Comparison of ENCODE assay signal across 32 mouse cellular contexts in genomic region chr13:54359181-54359580, GRCm38 (mm10). TPM values are rescaled to one million over a fixed set of nuclear protein-coding genes. Genes with fewer than 3 reads are reported as not detected.
DNase-seq lines count a peak whose midpoint lies in the region; ATAC-seq and TF ChIP-seq lines count a peak whose summit lies in the region.
"Had no signal": no experiment of that assay in that cellular context is flagged by ENCODE, and none has a peak within 500 bp of the region (broad histone marks: within the 10 kb centered on the region; RNA-seq: fewer than 3 reads in every experiment).

No protein-coding gene starts in this region.

- H3K36me3 ChIP-seq in midbrain, embryonic 10.5 days, result no peaks in the 10 kb centered on the region
- H3K36me3 ChIP-seq in midbrain, embryonic 16.5 days (ENCODE audit: control insufficient read depth, insufficient read depth, low read length), result no peaks in the 10 kb centered on the region
- H3K36me3 ChIP-seq in stomach, postnatal 0 days (ENCODE audit: control insufficient read depth, insufficient read depth, low read length), result no peaks in the 10 kb centered on the region
- H3K36me3 ChIP-seq: embryonic facial prominence, embryonic 12.5 days; heart, embryonic 12.5 days; hindbrain, embryonic 13.5 days; limb, embryonic 10.5 days; limb, embryonic 15.5 days; midbrain, embryonic 15.5 days; neural tube, embryonic 12.5 days had no signal

- 0 out of 2 replicates have a peak, but pooled peaks cover 2% of the 10 kb centered on the region for H3K4me1 ChIP-seq in midbrain, embryonic 10.5 days
- H3K4me1 ChIP-seq in midbrain, embryonic 16.5 days (ENCODE audit: control insufficient read depth, insufficient read depth, low read length), result no peaks in the 10 kb centered on the region
- peaks cover 10% of the 10 kb centered on the region for H3K4me1 ChIP-seq in cortical plate, adult 2 months (ENCODE audit: control insufficient read depth, insufficient read depth, low read length)
- no peaks in the 10 kb centered on the region for H3K4me1 ChIP-seq in stomach, postnatal 0 days (replicated peaks; ENCODE audit: control insufficient read depth, insufficient read depth)
- H3K4me1 ChIP-seq: embryonic facial prominence, embryonic 12.5 days; hindbrain, embryonic 13.5 days; limb, embryonic 15.5 days; neural tube, embryonic 12.5 days had no signal

- H3K9me3 ChIP-seq in midbrain, embryonic 10.5 days (replicated peaks), result no peaks in the 10 kb centered on the region
- H3K9me3 ChIP-seq in midbrain, embryonic 16.5 days (replicated peaks; ENCODE audit: control insufficient read depth, low read length, poor library complexity, severe bottlenecking), result no peaks in the 10 kb centered on the region
- H3K9me3 ChIP-seq in stomach, postnatal 0 days (ENCODE audit: control insufficient read depth, low read length), result no peaks in the 10 kb centered on the region
- H3K9me3 ChIP-seq: embryonic facial prominence, embryonic 12.5 days; heart, embryonic 12.5 days; hindbrain, embryonic 13.5 days; limb, embryonic 10.5 days; limb, embryonic 15.5 days; midbrain, embryonic 15.5 days; neural tube, embryonic 12.5 days had no signal

- ATAC-seq in midbrain, embryonic 16.5 days, result no peak
- no peak for ATAC-seq in stomach, postnatal 0 days (ENCODE audit: low FRiP score, low TSS enrichment)
- ATAC-seq: activated CD4-positive, CD25-positive, alpha-beta regulatory T cell, adult 4 months; forebrain, embryonic 14.5 days; intestine, embryonic 16.5 days; midbrain, embryonic 15.5 days had no signal

- no peak for TF ChIP-seq CTCF in layer of hippocampus, adult 2 months (conservative IDR thresholded peaks at IDR 0.05)
- no peak for TF ChIP-seq CTCF in cortical plate, adult 2 months (IDR thresholded peaks at IDR 0.05; ENCODE audit: extremely low read depth, insufficient read depth, low read length)
- TF ChIP-seq CTCF in stomach, postnatal 0 days (IDR thresholded peaks at IDR 0.05; ENCODE audit: low read depth), result no peak

- TF ChIP-seq EP300 in stomach, postnatal 0 days (optimal IDR thresholded peaks at IDR 0.05), result no peak

- H3K9ac ChIP-seq in midbrain, embryonic 16.5 days (ENCODE audit: low read depth, low read length), result no peak overlapping the region
- H3K9ac ChIP-seq in stomach, postnatal 0 days (ENCODE audit: low read length), result no peak overlapping the region
- H3K9ac ChIP-seq: embryonic facial prominence, embryonic 12.5 days; heart, embryonic 12.5 days; hindbrain, embryonic 13.5 days; limb, embryonic 15.5 days; liver, embryonic 14.5 days; lung, embryonic 14.5 days; midbrain, embryonic 15.5 days; neural tube, embryonic 12.5 days had no signal

- 90% methylated on average over 6 of the region's 6 CpGs for WGBS in midbrain, embryonic 10.5 days
- 94% methylated on average over 6 of the region's 6 CpGs for WGBS in midbrain, embryonic 16.5 days
- 90% methylated on average over 6 of the region's 6 CpGs for WGBS in stomach, postnatal 0 days

- H3K4me3 ChIP-seq in layer of hippocampus, adult 2 months, result no peak overlapping the region
- no peak overlapping the region for H3K4me3 ChIP-seq in midbrain, embryonic 10.5 days
- H3K4me3 ChIP-seq in midbrain, embryonic 16.5 days (ENCODE audit: low read depth, low read length), result no peak overlapping the region
- H3K4me3 ChIP-seq in cortical plate, adult 2 months (ENCODE audit: insufficient read depth, low read length), result no peak overlapping the region
- no peak overlapping the region for H3K4me3 ChIP-seq in stomach, postnatal 0 days (ENCODE audit: low read depth, low read length)
- H3K4me3 ChIP-seq: embryonic facial prominence, embryonic 12.5 days; heart, adult 2 months; heart, embryonic 12.5 days; hindbrain, embryonic 13.5 days; limb, embryonic 10.5 days; limb, embryonic 15.5 days; midbrain, embryonic 15.5 days; neural tube, embryonic 12.5 days had no signal

- no peaks in the 10 kb centered on the region for H3K27me3 ChIP-seq in midbrain, embryonic 10.5 days (ENCODE audit: low read depth, poor library complexity, severe bottlenecking)
- H3K27me3 ChIP-seq in midbrain, embryonic 16.5 days (ENCODE audit: control insufficient read depth, insufficient read depth, low read depth, low read length), result no peaks in the 10 kb centered on the region
- H3K27me3 ChIP-seq in stomach, postnatal 0 days (ENCODE audit: control insufficient read depth, insufficient read depth, low read length), result no peaks in the 10 kb centered on the region
- H3K27me3 ChIP-seq: embryonic facial prominence, embryonic 12.5 days; heart, embryonic 12.5 days; hindbrain, embryonic 13.5 days; limb, embryonic 15.5 days; midbrain, embryonic 15.5 days; neural tube, embryonic 12.5 days had no signal

- 0 out of 2 replicates have a peak, but pooled peaks have one; percentile 22 for TF ChIP-seq POLR2A in cortical plate, adult 2 months (IDR thresholded peaks at IDR 0.05; ENCODE audit: extremely low read depth, insufficient read depth, low read length)

- no peak overlapping the region for H3K4me2 ChIP-seq in midbrain, embryonic 16.5 days (ENCODE audit: low read length)
- no peak overlapping the region for H3K4me2 ChIP-seq in stomach, postnatal 0 days (replicated peaks; ENCODE audit: low read depth)
- H3K4me2 ChIP-seq: embryonic facial prominence, embryonic 12.5 days; heart, embryonic 12.5 days; hindbrain, embryonic 13.5 days; limb, embryonic 15.5 days; lung, embryonic 14.5 days; midbrain, embryonic 15.5 days; neural tube, embryonic 12.5 days had no signal

- no peak for DNase-seq in layer of hippocampus, adult 2 months (ENCODE audit: low spot score in 2 of 2)
- DNase-seq in layer of hippocampus, adult 18-20 months (ENCODE audit: low spot score in 2 of 2), result no peak
- no peak for DNase-seq in midbrain, embryonic 10.5 days (ENCODE audit: low spot score)
- peak; percentile 29 for DNase-seq in right cerebral cortex, postnatal 14 days
- DNase-seq in stomach, postnatal 0 days (ENCODE audit: low spot score), result no peak
- DNase-seq in adrenal gland, postnatal 14 days, result no peak
- DNase-seq: adrenal gland, adult 2 months; B cell, adult 2 months; cerebellum, adult 11 months; cerebellum, adult 9-10 months; cerebellum, postnatal 36 days; embryo, embryonic 11 days; gastrocnemius, postnatal 25 days; heart, adult 2 months; heart, postnatal 4 days; kidney, adult 8-10 months; lung, embryonic 14.5 days; lung, postnatal 14 days had no signal

- peak overlapping the region; percentile 68 for H3K27ac ChIP-seq in layer of hippocampus, adult 2 months
- H3K27ac ChIP-seq in midbrain, embryonic 10.5 days (replicated peaks), result peak overlapping the region; percentile 23; the same call in 1 of the 2 replicates
- H3K27ac ChIP-seq in midbrain, embryonic 16.5 days (ENCODE audit: low read length), result no peak overlapping the region
- peak overlapping the region; percentile 62; the same call in 1 of the 2 replicates for H3K27ac ChIP-seq in cortical plate, adult 2 months (ENCODE audit: insufficient read depth, low read length)
- H3K27ac ChIP-seq in stomach, postnatal 0 days (replicated peaks), result no peak overlapping the region
- H3K27ac ChIP-seq: embryonic facial prominence, embryonic 12.5 days; heart, adult 2 months; hindbrain, embryonic 13.5 days; kidney, postnatal 0 days; limb, embryonic 10.5 days; limb, embryonic 15.5 days; liver, embryonic 14.5 days; midbrain, embryonic 15.5 days; neural tube, embryonic 12.5 days had no signal

RNA-seq across cellular contexts. Expression of gene Cplx2, which starts 12.0 kb away (rescaled TPM):
- total RNA-seq in layer of hippocampus, adult 2 months (2021), result 1,000 to 10,000 TPM; 1,009 to 1,066 TPM
- total RNA-seq in layer of hippocampus, adult 18-20 months (2021), result 100 to 1,000 TPM; 963 to 982 TPM
- polyA plus RNA-seq in midbrain, embryonic 10.5 days (2016; fragmentation: Nextera tagmentation; extraction: Ambion mirVana), result 9.9 and 15.3 TPM in 2 replicates
- polyA plus RNA-seq in midbrain, embryonic 16.5 days (2015; fragmentation: Nextera tagmentation; extraction: Ambion mirVana), result 25.8 and 30.8 TPM in 2 replicates
- polyA plus RNA-seq in cortical plate, adult 2 months (2012; rRNA removed), result 496 and 516 TPM in 2 replicates
- 1.8 and 1.9 TPM in 2 replicates for polyA plus RNA-seq in stomach, postnatal 0 days (2015; fragmentation: Nextera tagmentation; extraction: Ambion mirVana)
- total RNA-seq in adrenal gland, postnatal 14 days (2021), result 29.2 and 35.4 TPM in 2 replicates
- polyA plus RNA-seq: activated CD4-positive, CD25-positive, alpha-beta regulatory T cell, adult 4 months had no signal

Comparison
In these comparisons a context has a peak if more than half of its experiments do, and no peak if none do; other contexts are left out.
1. H3K27ac ChIP-seq: peak in layer of hippocampus, adult 2 months (single experiment), midbrain, embryonic 10.5 days (single experiment) and cortical plate, adult 2 months (single experiment); none in midbrain, embryonic 16.5 days (single experiment) and stomach, postnatal 0 days (single experiment).
2. RNA of gene Cplx2, which starts 12.0 kb away (polyA plus RNA-seq): 496 to 516 TPM in cortical plate, adult 2 months; 25.8 to 30.8 TPM in midbrain, embryonic 16.5 days, 9.9 to 15.3 TPM in midbrain, embryonic 10.5 days and 1.8 to 1.9 TPM in stomach, postnatal 0 days; every median in the first group is over 10 times any median in the second.